Mouse (Mus musculus): ENCODE measurements around the gene Dock2.

DNA sequence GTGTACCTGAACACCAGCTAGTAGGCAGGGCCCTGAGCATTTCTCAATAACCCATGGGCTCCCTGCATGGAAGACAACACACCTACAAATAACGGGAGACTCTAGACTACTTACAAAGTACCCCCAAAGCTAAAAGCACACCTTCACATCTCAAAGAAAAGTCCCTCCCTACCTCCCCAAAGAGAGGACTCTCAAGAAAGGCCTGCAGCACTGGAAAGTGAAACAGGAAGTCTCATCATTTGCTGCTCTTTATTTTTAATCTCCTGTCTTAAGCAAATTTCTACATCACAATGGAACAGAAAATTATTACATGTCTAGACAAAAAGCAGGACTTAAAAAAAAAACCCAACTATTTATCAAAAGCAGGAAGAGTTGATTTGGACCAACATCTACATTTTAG, 378.4 kb downstream of the Dock2 start:
- TF ChIP-seq CTCF (IDR thresholded peaks at IDR 0.05; ENCODE audit: borderline replicate concordance, insufficient read depth, low read length) (no peak), POLR2A (IDR thresholded peaks at IDR 0.05; ENCODE audit: low read depth, low read length) (no peak)

Data from embryonic fibroblast, embryonic 13.5 days (primary cell).